Mouse (Mus musculus) midbrain, embryonic 15.5 days (tissue): ENCODE measurements around the gene Gm5089. TPM values are rescaled to one million over a fixed set of nuclear protein-coding genes. Genes with fewer than 3 reads are reported as not detected.
A peak's percentile ranks its signal among the peaks of the same experiment; 100 is the strongest.

Source experiments
- ATAC-seq: fragments of 200-750 bp; cut with Nextera tagmentation; replicated peaks from 2 replicates; pipeline ENCODE4 v1.8.0; 2017; ENCODE audit warnings: moderate TSS enrichment
- H3K27ac ChIP-seq: fragments of 300-500 bp; sonication (generic); 2 replicates; pipeline ENCODE4 v1.5.1; 2015; ENCODE audit warnings: mild to moderate bottlenecking, inconsistent platforms
- H3K27me3 ChIP-seq: fragments of 300-500 bp; sonication (generic); replicated peaks from 2 replicates; pipeline ENCODE4 v1.6.1; 2015; ENCODE audit warnings: inconsistent platforms
- H3K36me3 ChIP-seq: fragments of 300-500 bp; sonication (generic); replicated peaks from 2 replicates; pipeline ENCODE4 v1.6.1; 2015; ENCODE audit warnings: inconsistent platforms
- H3K4me1 ChIP-seq: fragments of 300-500 bp; sonication (generic); 2 replicates; pipeline ENCODE4 v1.6.1; 2015; ENCODE audit warnings: inconsistent platforms
- H3K4me2 ChIP-seq: fragments of 300-500 bp; sonication (generic); 2 replicates; pipeline ENCODE4 v1.6.1; 2015; ENCODE audit warnings: inconsistent platforms, mild to moderate bottlenecking, moderate library complexity
- H3K4me3 ChIP-seq: fragments of 300-500 bp; sonication (generic); 2 replicates; pipeline ENCODE4 v1.5.1; 2015; ENCODE audit warnings: mild to moderate bottlenecking, inconsistent platforms
- H3K9ac ChIP-seq: fragments of 300-500 bp; sonication (generic); 2 replicates; pipeline ENCODE4 v1.6.1; 2015; ENCODE audit warnings: mild to moderate bottlenecking, inconsistent platforms
- H3K9me3 ChIP-seq: fragments of 300-500 bp; sonication (generic); 2 replicates; pipeline ENCODE4 v1.6.1; 2016; ENCODE audit warnings: inconsistent platforms
- WGBS: fragments of 180-500 bp; shearing (Covaris S2); methylation state at CpG from one replicate; pipeline ENCODE4 v1.1.7; 2015; ENCODE audit warnings: mixed read lengths; 5-methylcytosine and 5-hydroxymethylcytosine counted together
- polyA plus RNA-seq: library from polyadenylated mRNA; unstranded; fragments of >200 nt; fragmentation: Nextera tagmentation; extraction: Ambion mirVana; gene quantifications from 2 replicates; pipeline ENCODE4 v1.2.1, GENCODE M21; 2015

Gene Gm5089
- polyA plus RNA-seq, result 0.91 and 1.1 TPM in 2 replicates

DNA sequence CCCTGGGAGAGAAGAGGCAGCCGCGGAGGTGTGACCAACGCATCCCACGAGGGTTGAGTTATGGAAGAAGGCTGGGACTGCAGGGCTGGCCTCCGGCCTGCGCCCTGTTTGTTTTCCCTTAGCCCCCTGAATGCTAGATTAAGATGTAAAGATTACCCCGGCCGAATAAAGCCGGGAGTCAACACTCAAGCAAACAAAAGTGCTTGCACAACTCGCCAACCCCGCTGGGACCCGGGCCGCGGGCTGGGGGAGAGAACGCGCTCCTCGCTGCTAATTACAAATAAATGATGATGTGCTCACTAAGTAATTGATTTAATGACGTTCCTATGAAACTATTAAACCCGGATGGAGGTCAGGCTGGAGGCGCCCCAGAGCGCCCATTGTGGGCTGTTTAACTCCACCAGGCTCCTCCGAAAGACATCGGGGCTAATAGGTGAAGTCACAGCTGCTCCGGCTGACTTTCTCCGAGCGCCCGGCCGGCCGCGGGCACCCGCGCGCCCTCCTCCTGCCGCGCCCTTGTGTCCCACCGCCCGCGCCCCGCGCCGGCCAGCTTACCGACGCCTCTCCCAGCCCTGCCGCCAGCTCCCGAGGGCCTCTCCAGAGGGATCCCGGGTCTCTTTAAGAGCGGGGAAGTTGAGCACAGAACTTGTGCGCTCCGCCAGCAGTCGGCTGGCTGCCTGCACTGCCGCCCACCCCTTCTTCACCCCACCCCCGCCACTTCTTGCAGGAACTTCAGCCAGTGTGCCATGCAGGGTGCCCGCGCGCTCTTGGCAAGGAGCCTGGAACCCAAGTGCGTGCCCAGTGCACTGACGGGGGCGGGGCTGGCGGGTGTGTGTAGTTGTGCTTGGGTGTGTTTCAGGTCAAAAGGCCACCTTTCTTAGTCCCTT, at the start of gene Gm5089:
Gene Gm5089, minus strand, starts transcription at position 620 of the 887 bp plus-strand sequence.
- Histone ChIP-seq H3K27me3 (peaks cover 69% of the 10 kb centered on the region), H3K27ac (peak within 1 kb of the TSS; percentile 63), H3K9me3 (no peaks in the 10 kb centered on the region), H3K4me2 (peak within 1 kb of the TSS; percentile 57), H3K36me3 (no peaks in the 10 kb centered on the region), H3K9ac (peak within 1 kb of the TSS; percentile 3; the same call in 1 of the 2 replicates), H3K4me3 (peak within 1 kb of the TSS; percentile 35), H3K4me1 (peaks cover 30% of the 10 kb centered on the region)
- WGBS, result under 1% methylated on average over 59 of the region's 59 CpGs
- peak; percentile 35; the same call in 1 of the 2 replicates for ATAC-seq

DNA sequence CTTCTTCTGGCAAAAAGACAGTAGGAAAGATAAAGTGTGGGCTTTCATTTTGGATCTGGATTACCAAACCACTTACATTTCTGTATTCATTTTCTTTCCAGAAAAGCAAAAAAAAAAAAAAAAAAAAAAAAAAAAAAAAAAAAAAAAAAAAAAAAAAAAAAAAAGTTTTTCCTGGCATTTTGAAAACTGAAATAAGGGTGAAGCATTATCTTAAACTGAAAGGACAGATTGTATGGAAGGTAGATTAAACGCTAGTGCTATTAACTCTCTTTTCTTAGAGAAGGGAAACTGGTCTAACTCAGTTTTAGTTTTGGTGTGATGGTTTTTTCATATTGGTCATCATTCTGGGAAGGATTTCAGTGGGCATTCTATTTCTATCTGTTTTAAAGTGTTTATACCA, 41.1 kb upstream of the Gm5089 start:
- no peak for ATAC-seq
- WGBS, result 69% methylated on average over 1 of the region's 1 CpGs
- H3K27me3 ChIP-seq, result peaks cover 32% of the 10 kb centered on the region
- H3K4me2 ChIP-seq, result no peak overlapping the region
- no peak overlapping the region for H3K9ac ChIP-seq
- no peak overlapping the region for H3K27ac ChIP-seq
- no peaks in the 10 kb centered on the region for H3K9me3 ChIP-seq
- peaks cover 7% of the 10 kb centered on the region for H3K4me1 ChIP-seq
- no peak overlapping the region for H3K4me3 ChIP-seq
- no peaks in the 10 kb centered on the region for H3K36me3 ChIP-seq

DNA sequence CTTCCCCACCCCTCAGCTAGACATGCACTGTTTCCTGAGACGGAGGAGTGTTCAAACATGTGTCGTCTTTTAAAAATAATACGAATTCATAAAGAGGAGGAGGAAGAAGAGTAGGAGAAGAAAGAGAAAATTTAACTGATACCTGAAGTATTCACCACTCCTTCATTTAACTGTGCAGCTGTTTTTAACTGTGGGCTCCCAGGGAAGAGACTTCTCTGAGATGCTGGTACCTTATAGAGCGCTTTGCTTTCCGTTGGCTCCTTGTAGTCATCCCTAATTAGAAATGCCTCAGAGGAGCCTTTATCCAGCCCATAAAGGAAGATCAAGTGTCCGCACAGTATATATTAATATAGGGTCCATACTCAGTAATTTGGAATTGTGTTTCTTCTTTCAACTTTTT, 40.6 kb upstream of the Gm5089 start:
- H3K36me3 ChIP-seq, result no peaks in the 10 kb centered on the region
- H3K27me3 ChIP-seq, result peaks cover 35% of the 10 kb centered on the region
- H3K27ac ChIP-seq, result no peak overlapping the region
- no peaks in the 10 kb centered on the region for H3K9me3 ChIP-seq
- 59% methylated on average over 6 of the region's 6 CpGs for WGBS
- no peak overlapping the region for H3K9ac ChIP-seq
- ATAC-seq, result no peak
- peaks cover 7% of the 10 kb centered on the region for H3K4me1 ChIP-seq
- H3K4me3 ChIP-seq, result no peak overlapping the region
- H3K4me2 ChIP-seq, result no peak overlapping the region

DNA sequence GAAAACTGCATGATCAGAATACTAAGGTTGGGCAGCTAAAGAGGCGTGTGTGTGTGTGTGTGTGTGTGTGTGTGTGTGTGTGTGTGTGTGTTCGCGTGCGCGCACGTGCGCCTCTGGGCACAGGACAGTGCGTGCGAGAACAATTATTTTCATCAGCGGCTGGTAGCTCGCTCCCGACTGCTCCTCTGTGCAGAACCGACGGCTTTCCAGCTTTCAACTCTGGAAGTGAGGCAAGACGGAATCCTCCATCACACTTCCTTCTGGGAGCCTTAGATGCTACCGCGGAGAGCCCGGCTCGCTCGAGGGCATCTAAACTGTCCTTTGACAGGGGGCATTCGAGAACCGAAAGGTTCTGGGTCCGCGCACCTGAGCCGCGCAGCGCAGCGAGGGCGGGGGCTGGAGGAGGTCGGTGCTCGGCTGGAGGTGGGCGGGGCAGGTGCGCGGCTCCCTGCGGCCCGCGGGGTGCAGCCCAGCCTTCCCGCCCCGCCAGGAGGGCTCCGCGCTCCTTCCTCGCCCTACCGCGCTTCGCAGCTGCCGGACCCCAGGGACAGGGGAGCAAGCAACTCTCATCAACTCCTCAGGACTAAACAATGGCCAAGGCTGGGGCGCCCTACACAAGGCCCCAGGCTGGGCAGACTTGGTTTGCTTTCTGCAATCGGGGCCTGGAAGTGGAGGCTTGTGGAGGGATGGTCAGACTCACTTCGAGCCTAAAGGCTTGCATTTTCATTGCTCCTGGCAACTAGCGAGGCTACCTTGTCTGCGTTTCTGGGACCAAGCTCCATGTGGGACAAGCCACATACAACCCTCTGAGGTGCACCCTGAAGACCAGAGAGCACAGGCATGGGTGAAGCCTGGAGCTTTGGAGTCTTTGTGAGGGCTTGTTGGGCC, 39.8 kb upstream of the Gm5089 start, which contains the start of gene Gm10837:
Gene Gm10837, plus strand, starts transcription at position 146 of the 888 bp plus-strand sequence.
- ATAC-seq, result peak; percentile 74
- 2% methylated on average over 51 of the region's 51 CpGs for WGBS
- Histone ChIP-seq H3K27me3 (peaks cover 39% of the 10 kb centered on the region), H3K9ac (no peak within 1 kb of the TSS), H3K9me3 (no peaks in the 10 kb centered on the region), H3K27ac (peak within 1 kb of the TSS; percentile 55), H3K4me1 (peaks cover 7% of the 10 kb centered on the region), H3K4me2 (peak within 1 kb of the TSS; percentile 34), H3K36me3 (no peaks in the 10 kb centered on the region), H3K4me3 (peak within 1 kb of the TSS; percentile 25)

DNA sequence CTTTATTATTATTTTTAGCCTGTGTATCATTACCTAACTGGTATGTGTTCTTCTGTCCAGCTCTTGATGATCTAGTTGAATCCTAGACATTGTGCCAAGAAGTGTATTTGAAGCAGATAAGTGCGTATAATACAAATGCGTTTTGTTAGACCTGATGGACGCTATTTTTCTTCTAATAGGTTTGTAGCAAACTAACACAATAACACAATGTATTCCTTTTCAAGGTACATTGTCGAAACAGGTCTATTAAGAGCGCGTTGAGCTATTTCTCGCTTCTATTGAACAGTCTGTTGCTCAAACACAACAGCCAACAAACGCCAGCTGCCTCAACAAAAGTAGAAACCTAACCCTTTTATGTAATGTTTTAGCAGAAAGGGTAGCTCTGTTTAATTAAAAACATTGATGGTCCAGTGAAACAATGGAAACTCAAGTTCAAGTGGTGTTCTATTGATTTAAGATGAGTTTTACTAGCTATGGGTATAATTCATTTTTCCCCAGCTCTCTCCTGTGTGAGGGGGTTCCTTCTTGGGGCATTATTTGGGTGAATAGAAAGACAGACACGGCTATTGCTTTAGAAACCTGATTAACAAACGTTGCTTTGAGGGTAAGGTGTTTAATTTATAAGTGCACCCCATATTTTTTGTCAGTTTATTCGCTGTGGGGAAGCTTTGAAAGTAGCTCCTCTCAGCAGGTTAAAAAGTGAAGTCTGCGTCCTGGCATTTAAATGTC, 38.9 kb upstream of the Gm5089 start:
- Histone ChIP-seq H3K4me3 (peak overlapping the region; percentile 25; the same call in 1 of the 2 replicates), H3K27me3 (peaks cover 43% of the 10 kb centered on the region), H3K4me1 (peaks cover 7% of the 10 kb centered on the region), H3K4me2 (peak overlapping the region; percentile 34; the same call in 1 of the 2 replicates), H3K9ac (no peak overlapping the region), H3K36me3 (no peaks in the 10 kb centered on the region), H3K9me3 (no peaks in the 10 kb centered on the region), H3K27ac (peak overlapping the region; percentile 55; the same call in 1 of the 2 replicates)
- ATAC-seq, result no peak
- 3% methylated on average over 12 of the region's 12 CpGs for WGBS

DNA sequence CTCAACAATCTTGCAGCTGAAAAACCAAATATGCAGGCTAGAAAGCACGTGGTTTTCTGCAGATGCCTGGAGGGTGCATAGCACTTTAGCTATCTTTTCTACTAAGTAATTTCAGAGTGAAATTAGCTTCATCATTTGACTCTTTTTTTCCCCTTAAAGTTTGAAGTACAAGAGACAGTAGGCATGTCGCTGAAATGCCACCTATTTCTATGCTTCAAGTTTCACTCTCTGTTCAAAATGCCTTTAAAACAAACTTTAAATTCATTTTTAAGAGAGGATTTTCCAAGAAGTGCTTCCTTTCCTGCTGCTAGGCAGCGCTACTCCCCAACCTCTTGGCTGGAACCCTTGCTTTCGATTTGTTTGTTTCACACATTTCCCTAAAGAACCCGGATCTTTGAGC, 38.1 kb upstream of the Gm5089 start:
- WGBS, result 4% methylated on average over 5 of the region's 5 CpGs
- Histone ChIP-seq H3K4me2 (no peak overlapping the region), H3K9ac (no peak overlapping the region), H3K9me3 (no peaks in the 10 kb centered on the region), H3K27me3 (peaks cover 51% of the 10 kb centered on the region), H3K27ac (no peak overlapping the region), H3K4me1 (peaks cover 7% of the 10 kb centered on the region), H3K36me3 (no peaks in the 10 kb centered on the region), H3K4me3 (no peak overlapping the region)
- no peak for ATAC-seq

DNA sequence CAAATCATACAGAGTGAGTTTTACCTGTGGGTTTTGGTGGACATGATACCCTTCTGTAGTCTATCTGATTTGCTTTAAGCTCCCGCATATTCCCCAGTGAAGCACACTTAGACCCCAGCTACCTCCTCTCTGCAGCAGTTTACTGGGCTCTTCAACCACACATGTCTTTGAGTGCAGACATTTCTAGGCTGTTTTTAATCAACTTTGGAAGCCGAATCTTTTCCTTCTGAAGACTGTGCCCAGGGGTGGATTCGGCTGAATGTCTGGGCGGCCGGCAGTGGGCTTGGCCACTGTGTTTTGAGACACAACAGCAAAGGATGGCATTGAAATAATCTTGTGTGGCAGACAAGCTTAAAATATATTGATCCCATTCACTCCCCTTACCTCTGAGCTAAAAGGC, 36.5 kb upstream of the Gm5089 start:
- no peak overlapping the region for H3K4me2 ChIP-seq
- no peak overlapping the region for H3K27ac ChIP-seq
- no peak overlapping the region for H3K4me3 ChIP-seq
- H3K9me3 ChIP-seq, result no peaks in the 10 kb centered on the region
- H3K9ac ChIP-seq, result no peak overlapping the region
- no peak for ATAC-seq
- H3K27me3 ChIP-seq, result peaks cover 54% of the 10 kb centered on the region
- H3K36me3 ChIP-seq, result no peaks in the 10 kb centered on the region
- H3K4me1 ChIP-seq, result peaks cover 7% of the 10 kb centered on the region
- WGBS, result 11% methylated on average over 5 of the region's 5 CpGs

DNA sequence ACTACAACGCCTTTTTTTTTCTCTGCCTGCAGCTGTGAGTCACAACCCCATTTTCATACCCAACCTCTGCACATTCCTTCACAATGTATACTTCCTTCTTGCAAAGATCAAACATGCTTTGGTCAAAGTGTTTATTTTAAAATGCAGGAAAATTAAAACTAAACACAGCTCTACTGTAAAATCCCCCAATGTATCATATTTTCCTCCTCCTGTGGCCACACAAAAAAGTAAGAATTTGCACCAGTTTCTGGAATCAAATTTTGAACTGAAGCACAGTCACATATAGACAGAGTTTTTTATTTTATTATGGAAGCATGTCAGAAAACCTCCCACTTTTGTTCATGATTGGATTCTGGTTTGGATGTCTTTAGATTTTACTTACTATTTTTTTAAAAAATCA, 35.7 kb upstream of the Gm5089 start:
- no peak overlapping the region for H3K9ac ChIP-seq
- 8% methylated on average over 1 of the region's 1 CpGs for WGBS
- no peaks in the 10 kb centered on the region for H3K36me3 ChIP-seq
- H3K27me3 ChIP-seq, result peaks cover 59% of the 10 kb centered on the region
- H3K9me3 ChIP-seq, result no peaks in the 10 kb centered on the region
- ATAC-seq, result no peak
- no peak overlapping the region for H3K4me2 ChIP-seq
- no peak overlapping the region for H3K4me3 ChIP-seq
- H3K4me1 ChIP-seq, result peaks cover 7% of the 10 kb centered on the region
- H3K27ac ChIP-seq, result no peak overlapping the region

DNA sequence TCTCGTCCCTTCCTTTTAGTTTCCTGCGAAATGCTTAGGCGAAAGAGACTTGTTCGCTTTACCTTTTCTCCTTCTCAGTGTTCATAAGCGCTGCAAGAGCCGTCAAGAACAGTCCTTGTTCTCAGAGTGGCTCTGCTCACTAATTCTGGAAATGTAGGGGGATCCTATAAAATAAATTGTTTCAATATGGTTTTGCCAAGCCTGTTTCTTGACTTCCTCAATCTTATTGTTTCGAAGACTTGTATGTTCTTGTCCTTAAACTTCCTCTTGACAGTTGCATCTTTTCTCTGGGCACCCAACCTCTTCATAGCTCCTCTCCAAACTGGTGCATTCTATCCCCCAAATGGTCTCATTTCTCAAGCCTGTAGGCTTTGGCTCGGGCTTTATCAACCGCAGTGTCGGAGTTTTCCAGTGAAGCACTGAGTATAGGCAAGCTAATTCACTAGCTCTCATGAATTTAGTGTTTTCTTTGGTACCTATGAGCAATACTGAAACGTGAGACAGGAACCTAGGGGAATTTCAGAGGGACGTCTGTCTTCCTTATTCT, 34.8 kb upstream of the Gm5089 start:
- peaks cover 55% of the 10 kb centered on the region for H3K27me3 ChIP-seq
- no peak overlapping the region for H3K4me3 ChIP-seq
- H3K36me3 ChIP-seq, result no peaks in the 10 kb centered on the region
- peak overlapping the region; percentile 45 for H3K4me2 ChIP-seq
- peak overlapping the region; percentile 55; the same call in 1 of the 2 replicates for H3K27ac ChIP-seq
- no peak for ATAC-seq
- 0 out of 2 replicates have a peak overlapping the region, but pooled peaks have one; percentile 1 for H3K9ac ChIP-seq
- H3K4me1 ChIP-seq, result peaks cover 5% of the 10 kb centered on the region
- 7% methylated on average over 12 of the region's 12 CpGs for WGBS
- no peaks in the 10 kb centered on the region for H3K9me3 ChIP-seq

DNA sequence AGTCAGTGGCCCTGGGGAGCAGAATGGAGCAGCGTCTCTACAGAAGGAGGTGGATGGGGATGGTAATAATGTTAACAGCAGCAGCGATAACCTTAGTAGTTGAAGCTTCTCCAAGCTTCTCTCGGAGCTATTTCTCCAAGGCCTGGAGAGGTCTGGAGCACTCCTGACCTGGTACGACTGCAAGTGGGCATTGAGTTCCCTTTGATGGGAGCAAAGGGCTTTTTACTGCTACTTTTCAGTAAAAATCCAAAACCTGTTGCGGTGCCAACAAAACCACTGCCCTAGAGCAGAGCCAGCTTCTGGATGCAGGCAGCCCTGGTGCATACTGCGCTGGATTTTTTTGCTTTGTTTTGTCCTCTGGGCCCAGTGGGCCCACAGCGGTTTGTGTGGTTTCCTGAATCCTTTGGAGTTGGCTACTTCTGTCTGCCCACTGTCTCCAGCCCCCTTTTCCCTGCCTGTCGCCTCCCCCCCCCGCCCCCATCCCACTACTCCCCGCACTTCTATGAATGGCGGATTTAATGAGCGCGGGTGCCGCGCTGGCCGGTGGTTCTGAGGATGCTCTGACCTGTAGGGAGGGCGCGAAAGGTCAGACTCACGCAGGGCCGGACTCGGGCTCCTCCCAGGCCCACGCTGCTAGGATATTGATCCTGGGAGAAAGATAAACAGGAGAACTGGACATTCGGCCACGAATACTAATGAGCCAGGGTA, 34.1 kb upstream of the Gm5089 start:
- Histone ChIP-seq H3K4me1 (no peaks in the 10 kb centered on the region), H3K27me3 (peaks cover 59% of the 10 kb centered on the region), H3K9ac (0 out of 2 replicates have a peak overlapping the region, but pooled peaks have one; percentile 1), H3K4me2 (peak overlapping the region; percentile 45), H3K9me3 (no peaks in the 10 kb centered on the region), H3K36me3 (no peaks in the 10 kb centered on the region), H3K27ac (peak overlapping the region; percentile 55; the same call in 1 of the 2 replicates), H3K4me3 (no peak overlapping the region)
- WGBS, result 3% methylated on average over 22 of the region's 24 CpGs
- ATAC-seq, result peak; percentile 35; the same call in 1 of the 2 replicates

DNA sequence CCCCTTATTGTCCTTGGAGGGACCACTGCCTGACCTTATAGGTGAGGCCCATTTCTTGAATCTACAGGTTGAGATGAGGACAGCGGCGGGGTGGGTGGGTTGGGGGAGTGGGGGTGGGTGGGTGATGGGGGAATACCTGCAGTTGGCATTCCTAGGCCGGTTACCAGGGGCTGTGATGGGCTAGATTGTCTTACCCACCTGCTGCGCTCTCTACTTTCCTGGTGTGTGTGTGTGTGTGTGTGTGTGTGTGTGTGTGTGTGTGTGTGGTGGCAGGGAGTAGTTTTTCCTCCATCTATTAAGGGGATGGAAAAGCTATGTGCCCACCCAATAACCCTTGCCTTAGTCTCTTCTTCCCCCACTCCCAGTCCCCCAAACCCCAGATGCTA, 33.5 kb upstream of the Gm5089 start:
- H3K27ac ChIP-seq, result peak overlapping the region; percentile 66
- WGBS, result 16% methylated on average over 4 of the region's 4 CpGs
- peak overlapping the region; percentile 45 for H3K4me2 ChIP-seq
- peaks cover 59% of the 10 kb centered on the region for H3K27me3 ChIP-seq
- H3K9me3 ChIP-seq, result no peaks in the 10 kb centered on the region
- H3K9ac ChIP-seq, result no peak overlapping the region
- H3K36me3 ChIP-seq, result no peaks in the 10 kb centered on the region
- no peak; the same call in 1 of the 2 replicates for ATAC-seq
- H3K4me3 ChIP-seq, result no peak overlapping the region
- H3K4me1 ChIP-seq, result no peaks in the 10 kb centered on the region
